Mouse (Mus musculus) liver, adult 2 months (tissue): ENCODE data around the gene Rad9b. TPM values are rescaled to one million over a fixed set of nuclear protein-coding genes. Genes with fewer than 3 reads are reported as not detected.

Experiments
- DNase-seq: peaks from one replicate; pipeline ENCODE4 v3.0.0-alpha.2; 2011; ENCODE audit warnings: low read depth, low spot score; ENCODE audit errors: extremely low read depth
- H3K27ac ChIP-seq: fragments of 200-500 bp; replicated peaks from 2 replicates; pipeline ENCODE4 v1.5.1; 2012; ENCODE audit warnings: low read depth, mild to moderate bottlenecking, control low read depth, inconsistent platforms, low read length; ENCODE audit not compliant: insufficient read depth
- H3K27me3 ChIP-seq: fragments of 200-500 bp; 2 replicates; pipeline ENCODE4 v1.6.1; 2012; ENCODE audit warnings: mild to moderate bottlenecking, moderate library complexity, low read length, inconsistent platforms; ENCODE audit not compliant: control insufficient read depth, insufficient read depth
- H3K36me3 ChIP-seq: fragments of 200-500 bp; 2 replicates; pipeline ENCODE4 v1.6.1; 2012; ENCODE audit warnings: low read length, inconsistent platforms; ENCODE audit not compliant: control insufficient read depth, insufficient read depth
- H3K4me1 ChIP-seq: fragments of 200-500 bp; 2 replicates; pipeline ENCODE4 v1.6.1; 2011; ENCODE audit warnings: low read length; ENCODE audit not compliant: control insufficient read depth, insufficient read depth
- H3K4me3 ChIP-seq: fragments of 200-500 bp; 2 replicates; pipeline ENCODE4 v1.5.1; 2011; ENCODE audit warnings: low read depth, mild to moderate bottlenecking, control low read depth, low read length, moderate library complexity; ENCODE audit not compliant: insufficient read depth
- H3K79me2 ChIP-seq: fragments of 200-500 bp; 2 replicates; pipeline ENCODE4 v1.6.1; 2012; ENCODE audit warnings: inconsistent platforms, mild to moderate bottlenecking, low read length, moderate library complexity; ENCODE audit not compliant: control insufficient read depth, insufficient read depth
- H3K9ac ChIP-seq: fragments of 200-500 bp; 2 replicates; pipeline ENCODE4 v1.6.1; 2012; ENCODE audit warnings: low read depth, mild to moderate bottlenecking, control low read depth, inconsistent platforms, low read length
- CTCF ChIP-seq: fragments of 200-500 bp; IDR thresholded peaks from 2 replicates; pipeline ENCODE4 v1.5.1; 2011; ENCODE audit warnings: low read depth, low read length, control low read depth
- POLR2A ChIP-seq: fragments of 200-500 bp; IDR thresholded peaks from 2 replicates; pipeline ENCODE4 v1.6.1; 2011; ENCODE audit warnings: low read length, control low read depth; ENCODE audit not compliant: insufficient read depth; ENCODE audit errors: extremely low read depth
- WGBS: fragments of 180-500 bp; shearing (Covaris S2); methylation state at CpG from one replicate; pipeline ENCODE4 v1.1.7; 2018; 5-methylcytosine and 5-hydroxymethylcytosine counted together
- polyA plus RNA-seq: library from polyadenylated mRNA; depleted of rRNA; stranded (reverse); fragments of >200 nt; gene quantifications from 2 replicates; pipeline ENCODE4 v1.2.3, GENCODE M21; 2012
- total RNA-seq: library from RNA; depleted of rRNA; stranded (reverse); fragments of >200 nt; gene quantifications from 2 replicates; pipeline ENCODE4 v1.2.3, GENCODE M21; 2014

Rad9b gene
- total and polyA plus RNA-seq, 2 experiments = 1.5 to 4.5 TPM

GRCm38 (mm10) chr5:122311692-122312091, 42.3 kb downstream of the Rad9b start:
- WGBS = 82% methylated on average over 7 of the region's 7 CpGs
- peaks cover 6% of the 10 kb centered on the region; the same call in 1 of the 2 replicates for H3K36me3 ChIP-seq

GRCm38 (mm10) chr5:122310699-122311098, 43.3 kb downstream of the Rad9b start:
- 88% methylated on average over 8 of the region's 8 CpGs for WGBS
- Histone ChIP-seq H3K4me3 (no peak overlapping the region), H3K79me2 (peaks cover 18% of the 10 kb centered on the region), H3K27ac (no peak overlapping the region), H3K27me3 (no peaks in the 10 kb centered on the region), H3K4me1 (peaks cover 32% of the 10 kb centered on the region), H3K36me3 (peaks cover 6% of the 10 kb centered on the region; the same call in 1 of the 2 replicates), H3K9ac (no peak overlapping the region)
- TF ChIP-seq CTCF (no peak), POLR2A (no peak)
- no peak for DNase-seq

More at GRCm38 (mm10) chr5:122311692-122312091, 42.3 kb downstream of the Rad9b start:
- no peak overlapping the region for H3K4me3 ChIP-seq
- H3K27me3 ChIP-seq = no peaks in the 10 kb centered on the region
- peaks cover 31% of the 10 kb centered on the region for H3K4me1 ChIP-seq
- no peak overlapping the region for H3K27ac ChIP-seq
- H3K79me2 ChIP-seq = peaks cover 21% of the 10 kb centered on the region
- DNase-seq = no peak
- H3K9ac ChIP-seq = no peak overlapping the region
- TF ChIP-seq POLR2A = no peak

DNA sequence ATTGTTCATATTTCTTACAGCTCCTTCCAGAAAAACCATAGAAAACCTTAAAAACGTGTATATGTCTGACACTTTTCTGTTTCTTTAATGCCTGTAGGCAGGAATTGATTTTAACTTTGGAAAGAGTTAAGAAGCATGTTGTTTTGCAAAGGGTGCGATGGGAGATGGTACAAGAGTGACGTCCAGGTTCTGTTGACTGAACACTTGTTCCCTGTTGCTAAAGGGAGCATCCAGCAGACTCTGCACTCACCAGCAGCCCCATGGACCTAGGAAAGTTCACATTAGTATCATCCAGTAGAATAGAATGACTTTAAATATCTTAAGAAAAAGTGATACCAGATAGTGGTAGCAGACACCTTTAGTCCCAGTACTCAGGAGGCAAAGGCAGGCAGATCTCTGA, 47.5 kb downstream of the Rad9b start:
- Histone ChIP-seq H3K36me3 (peaks cover 6% of the 10 kb centered on the region; the same call in 1 of the 2 replicates), H3K9ac (no peak overlapping the region; the same call in 1 of the 2 replicates), H3K4me3 (no peak overlapping the region), H3K27me3 (no peaks in the 10 kb centered on the region), H3K4me1 (peaks cover 34% of the 10 kb centered on the region), H3K79me2 (peaks cover 32% of the 10 kb centered on the region), H3K27ac (peak overlapping the region; percentile 70)
- DNase-seq = peak; percentile 85
- 26% methylated on average over 3 of the region's 3 CpGs for WGBS
- TF ChIP-seq POLR2A (no peak), CTCF (no peak)

DNA sequence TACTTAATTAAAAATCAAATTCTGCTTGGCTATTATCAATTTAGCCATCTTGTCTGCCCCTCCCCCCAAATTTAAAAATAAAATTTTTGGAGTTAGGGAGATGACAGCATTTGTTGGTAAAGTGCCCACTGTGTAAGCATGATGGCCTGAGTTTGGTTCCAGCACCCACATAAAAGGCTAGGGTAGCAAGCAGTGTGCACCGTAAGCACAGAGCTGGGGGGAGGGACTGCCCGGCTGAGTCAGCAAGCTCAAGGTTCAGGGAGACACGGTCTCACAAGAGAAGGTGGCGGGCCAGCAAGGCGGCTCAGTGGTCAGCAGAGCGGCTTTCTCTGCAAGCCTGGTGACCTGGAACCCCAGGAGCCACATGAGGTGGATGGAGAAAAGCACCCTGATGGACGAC, 48.6 kb downstream of the Rad9b start:
- TF ChIP-seq CTCF (no peak), POLR2A (no peak)
- Histone ChIP-seq H3K27me3 (no peaks in the 10 kb centered on the region), H3K4me3 (no peak overlapping the region), H3K4me1 (peaks cover 34% of the 10 kb centered on the region), H3K9ac (no peak overlapping the region), H3K27ac (peak overlapping the region; percentile 29; the same call in 1 of the 2 replicates), H3K36me3 (peaks cover 6% of the 10 kb centered on the region; the same call in 1 of the 2 replicates), H3K79me2 (peaks cover 34% of the 10 kb centered on the region)
- 44% methylated on average over 7 of the region's 7 CpGs for WGBS
- peak; percentile 73 for DNase-seq

DNA sequence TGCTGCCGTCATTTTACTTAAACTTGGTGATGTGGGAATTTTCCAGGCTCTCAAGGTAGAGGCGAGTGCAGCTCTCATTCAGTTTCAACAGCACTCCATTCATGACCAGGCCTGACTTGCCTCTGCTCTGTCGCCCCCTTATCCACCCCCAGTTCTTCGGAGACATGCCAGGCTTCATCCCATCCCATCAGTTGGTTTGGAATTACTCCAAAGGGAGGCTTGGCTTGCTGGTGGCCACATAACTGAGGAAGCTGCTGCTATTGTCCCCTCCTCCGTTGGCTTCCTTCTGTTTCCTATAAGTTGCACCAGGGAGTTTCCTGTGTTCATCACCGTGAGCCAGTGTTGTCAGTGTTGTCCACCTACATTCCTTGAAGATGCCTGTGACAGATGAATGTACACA, 49.5 kb downstream of the Rad9b start:
- peaks cover 42% of the 10 kb centered on the region for H3K79me2 ChIP-seq
- no peak overlapping the region for H3K9ac ChIP-seq
- TF ChIP-seq POLR2A (no peak), CTCF (no peak)
- H3K27ac ChIP-seq = no peak overlapping the region
- DNase-seq = no peak
- peaks cover 6% of the 10 kb centered on the region; the same call in 1 of the 2 replicates for H3K36me3 ChIP-seq
- no peak overlapping the region for H3K4me3 ChIP-seq
- WGBS = 76% methylated on average over 6 of the region's 6 CpGs
- H3K4me1 ChIP-seq = peaks cover 34% of the 10 kb centered on the region
- no peaks in the 10 kb centered on the region for H3K27me3 ChIP-seq

GRCm38 (mm10) chr5:122303937-122304336, 50.1 kb downstream of the Rad9b start:
- H3K27ac ChIP-seq = no peak overlapping the region

More at GRCm38 (mm10) chr5:122303937-122304336, 50.1 kb downstream of the Rad9b start:
- Histone ChIP-seq H3K4me3 (no peak overlapping the region), H3K4me1 (peaks cover 34% of the 10 kb centered on the region), H3K36me3 (peaks cover 6% of the 10 kb centered on the region; the same call in 1 of the 2 replicates), H3K27me3 (no peaks in the 10 kb centered on the region), H3K79me2 (peaks cover 42% of the 10 kb centered on the region), H3K9ac (no peak overlapping the region)
- DNase-seq = peak; percentile 57
- 67% methylated on average over 7 of the region's 7 CpGs for WGBS
- TF ChIP-seq CTCF = no peak
- TF ChIP-seq POLR2A = no peak
